Mouse (Mus musculus): ENCODE results near the gene Gale. TPM values are rescaled to one million over a fixed set of nuclear protein-coding genes. Genes with fewer than 3 reads are reported as not detected.

Gene Gale
- polyA plus RNA-seq, 1 experiment = 71.2 TPM

DNA sequence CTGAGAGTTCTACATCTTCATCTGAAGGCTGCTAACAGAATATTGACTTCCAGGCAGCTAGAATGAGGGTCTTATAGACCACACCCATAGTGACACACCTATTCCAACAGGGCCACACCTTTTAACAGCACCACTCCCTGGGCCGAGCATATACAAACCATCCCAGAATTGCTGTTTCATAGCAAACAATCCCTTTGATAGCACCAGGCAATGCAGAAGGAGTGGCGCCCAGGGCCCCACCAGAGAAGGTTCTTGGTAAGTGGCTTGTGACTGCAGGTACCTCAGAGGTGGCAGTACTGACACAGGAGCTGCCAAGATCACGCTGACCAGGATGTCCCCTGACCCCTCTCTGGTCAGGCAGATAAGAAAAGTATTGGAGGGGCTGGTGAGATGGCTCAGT is 10.3 kb upstream of the Gale start:
- Histone ChIP-seq H3K36me3 (replicated peaks; ENCODE audit: low read length) (peaks cover 86% of the 10 kb centered on the region), H3K4me1 (peaks cover 40% of the 10 kb centered on the region), H3K27me3 (replicated peaks) (no peaks in the 10 kb centered on the region), H3K9me3 (peaks cover 12% of the 10 kb centered on the region), H3K4me3 (replicated peaks) (no peak overlapping the region)
- TF ChIP-seq GATA1 (IDR thresholded peaks at IDR 0.05; ENCODE audit: borderline replicate concordance, low read length) (no peak), FLI1 (IDR thresholded peaks at IDR 0.05; ENCODE audit: low read length) (no peak)

- no peak for TF ChIP-seq FLI1 (IDR thresholded peaks at IDR 0.05; ENCODE audit: low read length)
- no peak for TF ChIP-seq GATA1 (IDR thresholded peaks at IDR 0.05; ENCODE audit: borderline replicate concordance, low read length)
Observed at GRCm38 (mm10) chr4:135954241-135954640, 9.3 kb upstream of the Gale start.

GRCm38 (mm10) chr4:135955886-135956285 is 7.6 kb upstream of the Gale start:
- Histone ChIP-seq H3K27me3 (replicated peaks) (no peaks in the 10 kb centered on the region), H3K4me3 (replicated peaks) (no peak overlapping the region), H3K36me3 (replicated peaks; ENCODE audit: low read length) (peaks cover 92% of the 10 kb centered on the region), H3K4me1 (peaks cover 28% of the 10 kb centered on the region), H3K9me3 (peaks cover 12% of the 10 kb centered on the region)
- TF ChIP-seq GATA1 (IDR thresholded peaks at IDR 0.05; ENCODE audit: borderline replicate concordance, low read length) = no peak
- no peak for TF ChIP-seq FLI1 (IDR thresholded peaks at IDR 0.05; ENCODE audit: low read length)

More at GRCm38 (mm10) chr4:135954241-135954640, 9.3 kb upstream of the Gale start:
- peaks cover 12% of the 10 kb centered on the region for H3K9me3 ChIP-seq
- peaks cover 34% of the 10 kb centered on the region for H3K4me1 ChIP-seq
- peaks cover 87% of the 10 kb centered on the region for H3K36me3 ChIP-seq (replicated peaks; ENCODE audit: low read length)
- H3K4me3 ChIP-seq (replicated peaks) = no peak overlapping the region
- H3K27me3 ChIP-seq (replicated peaks) = no peaks in the 10 kb centered on the region

DNA sequence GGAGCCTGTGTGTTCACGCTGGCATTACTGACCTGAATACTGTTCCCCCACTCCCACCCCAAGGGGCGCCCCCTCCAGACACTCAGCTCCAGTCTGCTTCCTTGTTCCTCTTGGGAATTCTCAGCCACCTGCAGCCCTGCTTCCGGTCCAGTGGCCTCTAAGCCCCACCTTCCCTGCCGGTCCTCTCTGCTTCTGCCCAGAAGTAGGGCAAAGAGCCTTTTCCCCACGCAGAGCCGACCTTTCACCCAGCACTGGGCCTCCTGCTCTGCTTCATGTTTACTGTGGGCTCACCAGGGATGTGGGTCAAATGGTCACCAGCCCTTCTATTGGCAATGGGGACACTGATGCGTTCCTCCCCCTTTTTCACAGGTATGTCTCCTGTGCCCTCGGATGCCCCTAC is 5.2 kb upstream of the Gale start:
- Histone ChIP-seq H3K27me3 (replicated peaks) (no peaks in the 10 kb centered on the region), H3K4me3 (replicated peaks) (no peak overlapping the region), H3K9me3 (no peaks in the 10 kb centered on the region), H3K36me3 (replicated peaks; ENCODE audit: low read length) (peaks cover 87% of the 10 kb centered on the region), H3K4me1 (peaks cover 47% of the 10 kb centered on the region)
- no peak for TF ChIP-seq GATA1 (IDR thresholded peaks at IDR 0.05; ENCODE audit: borderline replicate concordance, low read length)
- TF ChIP-seq FLI1 (IDR thresholded peaks at IDR 0.05; ENCODE audit: low read length) = no peak

- TF ChIP-seq FLI1 (IDR thresholded peaks at IDR 0.05; ENCODE audit: low read length) (no peak), GATA1 (IDR thresholded peaks at IDR 0.05; ENCODE audit: borderline replicate concordance, low read length) (no peak)
- H3K27me3 ChIP-seq (replicated peaks) = no peaks in the 10 kb centered on the region
- H3K4me1 ChIP-seq = peaks cover 59% of the 10 kb centered on the region
- peaks cover 74% of the 10 kb centered on the region for H3K36me3 ChIP-seq (replicated peaks; ENCODE audit: low read length)
- no peaks in the 10 kb centered on the region for H3K9me3 ChIP-seq
- no peak overlapping the region for H3K4me3 ChIP-seq (replicated peaks)
Observed at GRCm38 (mm10) chr4:135960717-135961116, 2.8 kb upstream of the Gale start.

- peak overlapping the region; percentile 17 for H3K4me3 ChIP-seq (replicated peaks)
- TF ChIP-seq GATA1 (IDR thresholded peaks at IDR 0.05; ENCODE audit: borderline replicate concordance, low read length) = no peak
- TF ChIP-seq FLI1 (IDR thresholded peaks at IDR 0.05; ENCODE audit: low read length) = no peak
- H3K36me3 ChIP-seq (replicated peaks; ENCODE audit: low read length) = peaks cover 74% of the 10 kb centered on the region
- H3K9me3 ChIP-seq = no peaks in the 10 kb centered on the region
- peaks cover 68% of the 10 kb centered on the region for H3K4me1 ChIP-seq
- no peaks in the 10 kb centered on the region for H3K27me3 ChIP-seq (replicated peaks)
Observed at GRCm38 (mm10) chr4:135961709-135962108, 1.8 kb upstream of the Gale start.

DNA sequence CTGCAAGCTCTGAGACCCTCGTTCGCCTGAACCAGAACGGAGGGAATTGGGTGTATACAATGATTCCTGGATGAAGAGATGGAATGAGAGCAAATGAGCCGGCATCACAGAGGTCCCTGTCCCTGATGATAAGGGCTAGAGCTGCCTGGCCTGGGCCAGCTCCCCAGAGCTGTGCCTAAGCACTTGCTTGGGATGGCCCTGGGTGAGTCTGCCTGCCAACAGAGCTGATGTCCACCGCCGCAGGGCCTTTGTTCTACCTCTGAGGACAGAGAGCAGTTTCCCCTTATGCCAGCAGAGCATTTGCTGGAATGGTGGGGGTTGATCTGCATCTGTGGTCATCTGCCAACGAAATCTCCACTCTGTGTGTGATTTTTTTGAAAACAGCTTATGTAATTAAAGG is 1.3 kb upstream of the Gale start:
- H3K9me3 ChIP-seq = no peaks in the 10 kb centered on the region
- H3K27me3 ChIP-seq (replicated peaks) = no peaks in the 10 kb centered on the region
- peaks cover 77% of the 10 kb centered on the region for H3K36me3 ChIP-seq (replicated peaks; ENCODE audit: low read length)
- H3K4me1 ChIP-seq = peaks cover 68% of the 10 kb centered on the region
- H3K4me3 ChIP-seq (replicated peaks) = no peak overlapping the region
- no peak for TF ChIP-seq GATA1 (IDR thresholded peaks at IDR 0.05; ENCODE audit: borderline replicate concordance, low read length)
- no peak for TF ChIP-seq FLI1 (IDR thresholded peaks at IDR 0.05; ENCODE audit: low read length)

DNA sequence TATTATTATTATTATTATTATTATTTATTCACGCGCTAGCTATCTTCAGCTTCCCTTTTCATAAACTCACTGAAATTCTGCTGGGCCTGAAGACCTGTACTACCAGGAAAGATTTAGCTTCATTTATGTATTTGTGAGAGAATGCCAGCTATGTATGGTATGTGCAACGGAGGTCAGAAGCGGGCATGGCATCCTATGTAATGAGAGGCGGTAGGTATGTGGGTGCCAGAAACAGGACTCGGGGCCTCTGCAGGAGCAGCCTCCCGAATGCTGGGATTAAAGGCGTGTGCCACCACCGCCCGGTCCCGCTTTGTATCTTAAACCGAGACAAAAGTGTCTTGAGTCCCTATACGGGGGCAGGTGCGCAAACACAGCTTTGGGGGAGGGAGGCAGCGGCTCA is 581 bp upstream of the Gale start:
- TF ChIP-seq GATA1 (IDR thresholded peaks at IDR 0.05; ENCODE audit: borderline replicate concordance, low read length) (no peak), FLI1 (IDR thresholded peaks at IDR 0.05; ENCODE audit: low read length) (no peak)
- H3K4me1 ChIP-seq = peaks cover 65% of the 10 kb centered on the region

GRCm38 (mm10) chr4:135964426-135964825 is 899 bp downstream of the Gale start:
- no peak for TF ChIP-seq GATA1 (IDR thresholded peaks at IDR 0.05; ENCODE audit: borderline replicate concordance, low read length)
- no peak for TF ChIP-seq FLI1 (IDR thresholded peaks at IDR 0.05; ENCODE audit: low read length)
- peaks cover 77% of the 10 kb centered on the region for H3K36me3 ChIP-seq (replicated peaks; ENCODE audit: low read length)
- peak overlapping the region; percentile 95 for H3K4me3 ChIP-seq (replicated peaks)
- H3K4me1 ChIP-seq = peaks cover 63% of the 10 kb centered on the region
- no peaks in the 10 kb centered on the region for H3K9me3 ChIP-seq
- no peaks in the 10 kb centered on the region for H3K27me3 ChIP-seq (replicated peaks)

More for the DNA sequence above, 581 bp upstream of the Gale start:
- H3K4me3 ChIP-seq (replicated peaks) = peak overlapping the region; percentile 95
- peaks cover 77% of the 10 kb centered on the region for H3K36me3 ChIP-seq (replicated peaks; ENCODE audit: low read length)
- H3K27me3 ChIP-seq (replicated peaks) = no peaks in the 10 kb centered on the region
- no peaks in the 10 kb centered on the region for H3K9me3 ChIP-seq

DNA sequence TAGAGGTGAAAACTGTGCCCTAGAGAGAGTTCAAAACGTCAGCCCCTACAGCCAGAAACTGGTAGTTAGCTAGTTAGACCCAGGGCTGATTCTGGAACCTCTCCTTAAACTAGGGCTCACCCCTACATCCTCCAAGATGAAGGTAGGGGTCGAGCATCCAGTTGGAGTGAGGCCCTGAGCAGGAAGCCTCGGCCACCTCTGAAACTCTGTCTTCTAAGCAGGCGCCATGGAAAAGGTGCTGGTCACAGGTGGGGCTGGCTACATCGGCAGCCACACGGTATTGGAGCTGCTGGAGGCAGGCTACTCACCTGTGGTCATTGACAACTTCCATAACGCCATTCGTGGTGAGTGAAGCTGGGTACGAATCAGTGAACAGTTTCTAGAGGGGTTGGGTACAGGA is 1.6 kb downstream of the Gale start:
- TF ChIP-seq FLI1 (IDR thresholded peaks at IDR 0.05; ENCODE audit: low read length) = no peak
- TF ChIP-seq GATA1 (IDR thresholded peaks at IDR 0.05; ENCODE audit: borderline replicate concordance, low read length) = no peak
- Histone ChIP-seq H3K36me3 (replicated peaks; ENCODE audit: low read length) (peaks cover 77% of the 10 kb centered on the region), H3K4me1 (peaks cover 68% of the 10 kb centered on the region), H3K4me3 (replicated peaks) (peak overlapping the region; percentile 95), H3K27me3 (replicated peaks) (no peaks in the 10 kb centered on the region), H3K9me3 (no peaks in the 10 kb centered on the region)

GRCm38 (mm10) chr4:135966283-135966682 is 2.8 kb downstream of the Gale start:
- Histone ChIP-seq H3K9me3 (no peaks in the 10 kb centered on the region), H3K4me1 (peaks cover 70% of the 10 kb centered on the region), H3K36me3 (replicated peaks; ENCODE audit: low read length) (peaks cover 73% of the 10 kb centered on the region), H3K27me3 (replicated peaks) (no peaks in the 10 kb centered on the region), H3K4me3 (replicated peaks) (no peak overlapping the region)
- no peak for TF ChIP-seq GATA1 (IDR thresholded peaks at IDR 0.05; ENCODE audit: borderline replicate concordance, low read length)
- TF ChIP-seq FLI1 (IDR thresholded peaks at IDR 0.05; ENCODE audit: low read length) = no peak

All from megakaryocyte, embryonic 14.5 days (primary cell).